Mouse (Mus musculus) B cell, adult (primary cell): ENCODE results near the gene Nup153. TPM values are rescaled to one million over a fixed set of nuclear protein-coding genes. Genes with fewer than 3 reads are reported as not detected.

ENCODE experiments used
- total RNA-seq: library from RNA; stranded (reverse); gene quantifications from 4 replicates; pipeline ENCODE4 v1.2.4, GENCODE M21; 2023; ENCODE audit not compliant: inconsistent age

The Nup153 gene
- total RNA-seq = 258 to 311 TPM (median 299 TPM) in 4 replicates

DNA sequence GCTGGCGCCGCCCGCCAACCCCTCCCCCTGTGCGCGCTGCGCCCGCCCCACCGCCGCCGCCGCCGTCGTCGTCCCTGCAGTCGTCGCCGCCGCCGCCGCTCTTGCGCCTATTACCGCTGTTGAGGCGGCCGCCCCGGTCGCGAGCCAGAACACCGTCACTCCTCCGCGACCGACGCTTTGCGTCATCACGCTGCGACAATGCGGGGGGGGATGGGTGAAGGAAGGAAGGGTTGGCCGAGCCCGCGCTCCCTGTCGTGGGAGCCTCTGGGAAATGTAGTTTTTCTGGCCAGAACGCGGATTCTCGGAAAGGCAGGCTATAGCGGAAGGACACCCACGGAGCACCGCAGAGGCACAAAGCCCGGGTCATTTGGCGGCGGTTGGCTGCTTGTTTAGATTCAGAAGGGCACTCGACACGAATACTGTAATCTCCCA lies at the start of gene Nup153:
Nup153 (minus strand) TSS at position 104 of the 432 bp plus-strand sequence.

DNA sequence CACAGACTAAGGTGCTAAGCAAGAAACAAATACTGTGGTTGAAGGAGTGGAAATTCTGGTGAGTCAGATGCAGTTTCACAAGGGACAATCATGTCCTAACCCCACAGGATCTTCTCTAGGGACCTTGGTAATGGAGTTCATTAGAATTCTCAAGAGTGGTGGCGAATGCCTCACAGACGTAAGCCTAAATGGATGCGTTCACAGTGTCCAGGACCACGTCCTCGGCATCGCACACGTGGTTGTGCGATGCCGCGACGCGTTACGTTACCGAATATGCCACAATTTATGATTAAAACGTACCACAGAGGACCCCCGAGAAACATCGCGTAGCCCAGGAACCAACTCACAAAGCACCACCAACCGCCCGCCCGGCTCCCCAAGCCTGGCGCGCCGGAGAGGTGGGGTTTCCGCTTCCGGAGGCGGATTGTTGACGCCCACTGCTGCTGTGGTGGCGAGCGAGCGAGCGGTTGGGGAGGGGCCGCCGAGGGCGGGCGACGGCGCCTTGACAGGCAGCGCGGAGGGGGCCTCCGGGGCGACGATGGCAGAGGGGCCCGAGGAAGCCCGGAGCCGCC lies 58.6 kb downstream of the Nup153 start, which contains the start of gene Fam8a1:
Fam8a1 (plus strand) TSS at position 475 of the 572 bp plus-strand sequence.

Other genes with a start within 250 kb of the Nup153 start
- not detected in 4 replicates for gene Cap2, start 226.1 kb downstream of the Nup153 start, total RNA-seq
- 28.0 to 30.4 TPM (median 29.8 TPM) in 4 replicates for gene Fam8a1, start 58.4 kb downstream of the Nup153 start, total RNA-seq
- gene Kif13a, start 201.9 kb upstream of the Nup153 start, total RNA-seq = 7.9 to 12.8 TPM (median 11.4 TPM) in 4 replicates